Mouse (Mus musculus) limb, embryonic 13.5 days (tissue): ENCODE measurements at regions not wholly inside any gene's neighbourhood (a gene's known extent, or its start where the extent isn't known, plus 50 kb on each side); places are given as distances from the start of the nearest gene placed in this dataset.

Experiments used
- ATAC-seq: fragments of 200-750 bp; cut with Nextera tagmentation; 2 replicates; pipeline ENCODE4 v1.8.0; 2017; ENCODE audit warnings: low read depth, moderate number of reproducible peaks, moderate TSS enrichment; ENCODE audit not compliant: low FRiP score
- H3K27ac ChIP-seq: fragments of 300-500 bp; sonication (generic); 2 replicates; pipeline ENCODE4 v1.5.1; 2015; ENCODE audit warnings: inconsistent platforms, mild to moderate bottlenecking, moderate library complexity
- H3K27me3 ChIP-seq: fragments of 300-500 bp; sonication (generic); 2 replicates; pipeline ENCODE4 v1.6.1; 2015; ENCODE audit warnings: mild to moderate bottlenecking, inconsistent platforms
- H3K36me3 ChIP-seq: fragments of 300-500 bp; sonication (generic); 2 replicates; pipeline ENCODE4 v1.6.1; 2015; ENCODE audit warnings: inconsistent platforms, mild to moderate bottlenecking, moderate library complexity
- H3K4me1 ChIP-seq: fragments of 300-500 bp; sonication (generic); 2 replicates; pipeline ENCODE4 v1.6.1; 2015; ENCODE audit warnings: inconsistent platforms
- H3K4me2 ChIP-seq: fragments of 300-500 bp; sonication (generic); replicated peaks from 2 replicates; pipeline ENCODE4 v1.6.1; 2015; ENCODE audit warnings: inconsistent platforms, mild to moderate bottlenecking, moderate library complexity
- H3K4me3 ChIP-seq: fragments of 300-500 bp; sonication (generic); 2 replicates; pipeline ENCODE4 v1.5.1; 2015; ENCODE audit warnings: moderate library complexity, mild to moderate bottlenecking, inconsistent platforms
- H3K9ac ChIP-seq: fragments of 300-500 bp; sonication (generic); 2 replicates; pipeline ENCODE4 v1.6.1; 2015; ENCODE audit warnings: mild to moderate bottlenecking, inconsistent platforms
- H3K9me3 ChIP-seq: fragments of 300-500 bp; sonication (generic); 2 replicates; pipeline ENCODE4 v1.6.1; 2016; ENCODE audit warnings: inconsistent platforms
- WGBS: fragments of 180-500 bp; shearing (Covaris S2); methylation state at CpG from one replicate; pipeline ENCODE4 v1.1.7; 2015; 5-methylcytosine and 5-hydroxymethylcytosine counted together

DNA sequence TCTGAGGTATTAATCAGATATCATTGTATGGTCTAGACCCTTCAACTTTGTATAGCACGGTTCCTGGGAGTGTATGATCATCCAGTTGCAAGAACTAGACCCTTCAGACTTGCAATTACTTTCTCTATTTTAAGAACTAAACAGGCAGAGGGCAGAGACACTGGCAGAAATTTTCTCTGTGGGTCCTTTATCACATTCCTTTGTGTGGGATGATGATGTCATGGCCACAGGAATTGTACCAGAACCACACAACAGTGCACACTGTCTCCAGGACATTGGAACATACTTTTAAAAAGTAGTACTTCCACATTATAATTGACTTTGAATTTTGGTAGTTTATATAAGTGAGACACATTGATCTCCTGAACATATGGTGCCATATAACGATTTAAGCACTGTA lies 674.2 kb downstream of the Rfpl4b start:
- Histone ChIP-seq H3K4me3 (no peak overlapping the region), H3K9ac (no peak overlapping the region), H3K4me1 (no peaks in the 10 kb centered on the region), H3K27me3 (no peaks in the 10 kb centered on the region), H3K4me2 (no peak overlapping the region), H3K9me3 (no peaks in the 10 kb centered on the region), H3K36me3 (no peaks in the 10 kb centered on the region), H3K27ac (no peak overlapping the region)
- no peak for ATAC-seq
- 81% methylated on average over 2 of the region's 2 CpGs for WGBS

GRCm38 (mm10) chr10:38139196-38139595 lies 682.4 kb downstream of the Rfpl4b start:
- Histone ChIP-seq H3K36me3 (no peaks in the 10 kb centered on the region), H3K9me3 (no peaks in the 10 kb centered on the region), H3K4me1 (no peaks in the 10 kb centered on the region), H3K9ac (no peak overlapping the region), H3K4me3 (no peak overlapping the region), H3K4me2 (no peak overlapping the region), H3K27me3 (no peaks in the 10 kb centered on the region), H3K27ac (no peak overlapping the region)
- no peak for ATAC-seq

- H3K27me3 ChIP-seq = no peaks in the 10 kb centered on the region
- WGBS = 20% methylated on average over 3 of the region's 3 CpGs
- no peaks in the 10 kb centered on the region for H3K9me3 ChIP-seq
- ATAC-seq = peak; percentile 93
- H3K27ac ChIP-seq = peak overlapping the region; percentile 52; the same call in 1 of the 2 replicates
- H3K4me1 ChIP-seq = 0 out of 2 replicates have a peak, but pooled peaks cover 6% of the 10 kb centered on the region
- peak overlapping the region; percentile 25; the same call in 1 of the 2 replicates for H3K4me2 ChIP-seq
- H3K9ac ChIP-seq = no peak overlapping the region
- H3K4me3 ChIP-seq = no peak overlapping the region
- H3K36me3 ChIP-seq = no peaks in the 10 kb centered on the region
These were observed 699.5 kb downstream of the Rfpl4b start for GRCm38 (mm10) chr10:38121911-38122573.

GRCm38 (mm10) chr10:38118601-38119000 lies 703.0 kb downstream of the Rfpl4b start:
- 0 out of 2 replicates have a peak, but pooled peaks have one; percentile 20 for ATAC-seq
- no peak overlapping the region for H3K4me2 ChIP-seq
- 0 out of 2 replicates have a peak, but pooled peaks cover 6% of the 10 kb centered on the region for H3K4me1 ChIP-seq
- H3K9me3 ChIP-seq = no peaks in the 10 kb centered on the region
- no peaks in the 10 kb centered on the region for H3K27me3 ChIP-seq
- no peak overlapping the region for H3K27ac ChIP-seq
- 39% methylated on average over 1 of the region's 1 CpGs for WGBS
- H3K4me3 ChIP-seq = no peak overlapping the region
- H3K9ac ChIP-seq = no peak overlapping the region
- no peaks in the 10 kb centered on the region for H3K36me3 ChIP-seq

- no peak overlapping the region for H3K4me2 ChIP-seq
- no peaks in the 10 kb centered on the region for H3K36me3 ChIP-seq
- H3K4me1 ChIP-seq = no peaks in the 10 kb centered on the region
- no peak overlapping the region for H3K27ac ChIP-seq
- ATAC-seq = no peak
- no peak overlapping the region for H3K4me3 ChIP-seq
- no peaks in the 10 kb centered on the region for H3K9me3 ChIP-seq
- no peaks in the 10 kb centered on the region for H3K27me3 ChIP-seq
- H3K9ac ChIP-seq = no peak overlapping the region
- 49% methylated on average over 1 of the region's 1 CpGs for WGBS
These were observed 705.1 kb downstream of the Rfpl4b start for GRCm38 (mm10) chr10:38116516-38116915.

GRCm38 (mm10) chr10:38114194-38114593 lies 707.4 kb downstream of the Rfpl4b start:
- H3K27ac ChIP-seq = no peak overlapping the region
- H3K27me3 ChIP-seq = no peaks in the 10 kb centered on the region
- no peak overlapping the region for H3K4me3 ChIP-seq
- H3K9me3 ChIP-seq = no peaks in the 10 kb centered on the region
- 75% methylated on average over 2 of the region's 2 CpGs for WGBS
- H3K36me3 ChIP-seq = no peaks in the 10 kb centered on the region
- H3K4me1 ChIP-seq = no peaks in the 10 kb centered on the region
- no peak overlapping the region for H3K4me2 ChIP-seq
- H3K9ac ChIP-seq = no peak overlapping the region
- no peak for ATAC-seq

GRCm38 (mm10) chr10:38108591-38108990 lies 713.0 kb downstream of the Rfpl4b start:
- Histone ChIP-seq H3K27me3 (no peaks in the 10 kb centered on the region), H3K4me3 (no peak overlapping the region), H3K27ac (no peak overlapping the region), H3K36me3 (no peaks in the 10 kb centered on the region), H3K9me3 (no peaks in the 10 kb centered on the region), H3K4me2 (no peak overlapping the region), H3K4me1 (no peaks in the 10 kb centered on the region), H3K9ac (no peak overlapping the region)
- no peak for ATAC-seq
- WGBS = 89% methylated on average over 6 of the region's 6 CpGs

DNA sequence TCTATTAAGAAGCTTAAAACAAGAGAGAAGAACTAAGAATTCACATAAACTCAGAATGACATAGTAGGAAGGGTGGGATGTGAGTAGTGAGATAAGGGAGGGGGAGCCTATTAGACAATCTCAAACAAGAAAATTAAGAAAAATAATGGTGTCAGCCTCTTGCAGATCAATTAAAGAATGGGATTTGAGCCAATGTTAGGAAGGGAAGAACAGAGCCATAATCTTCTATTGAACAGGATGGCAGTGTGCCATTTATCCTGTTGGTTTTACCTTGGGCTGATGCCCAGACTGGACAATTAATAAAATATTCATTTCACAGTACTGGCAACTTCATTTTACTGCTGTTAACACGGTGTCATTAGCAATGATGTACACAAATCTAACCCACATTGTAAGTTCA lies 718.0 kb downstream of the Rfpl4b start:
- H3K36me3 ChIP-seq = no peaks in the 10 kb centered on the region
- H3K27me3 ChIP-seq = no peaks in the 10 kb centered on the region
- ATAC-seq = no peak
- 65% methylated on average over 1 of the region's 1 CpGs for WGBS
- H3K4me3 ChIP-seq = no peak overlapping the region
- no peaks in the 10 kb centered on the region for H3K9me3 ChIP-seq
- no peak overlapping the region for H3K4me2 ChIP-seq
- H3K9ac ChIP-seq = no peak overlapping the region
- H3K4me1 ChIP-seq = no peaks in the 10 kb centered on the region
- no peak overlapping the region for H3K27ac ChIP-seq

DNA sequence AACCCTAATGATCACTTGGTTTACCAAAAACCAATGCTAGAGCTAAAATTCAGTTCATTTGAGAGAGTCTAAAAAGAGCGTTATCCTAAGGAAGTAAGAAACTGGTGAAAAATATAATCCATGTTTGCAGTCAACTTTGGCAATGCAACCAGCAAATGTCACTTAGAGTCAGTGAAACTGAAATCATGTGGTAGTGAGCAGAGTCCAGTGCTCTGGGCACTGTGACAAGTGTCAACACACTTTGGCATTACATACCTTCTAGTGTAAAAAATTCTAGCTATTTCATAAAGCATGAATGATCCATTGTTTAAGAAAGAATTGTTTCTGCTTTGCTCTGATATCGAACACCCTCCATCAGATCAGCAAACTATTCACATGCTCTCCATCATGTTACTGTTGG lies 743.1 kb downstream of the Rfpl4b start:
- no peak for ATAC-seq
- Histone ChIP-seq H3K4me3 (no peak overlapping the region), H3K36me3 (no peaks in the 10 kb centered on the region), H3K4me1 (no peaks in the 10 kb centered on the region), H3K27me3 (no peaks in the 10 kb centered on the region), H3K4me2 (no peak overlapping the region), H3K27ac (no peak overlapping the region), H3K9ac (no peak overlapping the region), H3K9me3 (no peaks in the 10 kb centered on the region)
- WGBS = 83% methylated on average over 2 of the region's 2 CpGs

DNA sequence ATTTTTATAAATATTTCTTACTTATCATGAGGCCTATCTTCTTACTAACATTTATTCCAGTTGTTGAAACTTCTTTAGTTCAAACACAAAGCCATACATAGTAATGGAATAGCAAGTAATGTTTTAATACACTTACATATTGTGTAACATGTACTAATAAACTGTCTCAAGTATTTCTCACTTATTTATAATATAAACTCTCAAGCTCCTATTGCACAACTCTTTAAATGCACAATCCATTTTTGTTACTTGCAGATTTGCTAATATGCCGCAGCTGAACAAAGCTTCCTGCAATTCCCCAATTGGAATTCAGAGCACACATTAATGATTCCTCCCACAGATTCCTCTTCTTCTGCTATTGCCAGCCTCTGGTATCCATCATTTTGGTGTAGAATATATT lies 749.2 kb downstream of the Rfpl4b start:
- Histone ChIP-seq H3K27me3 (no peaks in the 10 kb centered on the region), H3K27ac (no peak overlapping the region), H3K36me3 (no peaks in the 10 kb centered on the region), H3K4me2 (no peak overlapping the region), H3K4me1 (no peaks in the 10 kb centered on the region), H3K4me3 (no peak overlapping the region), H3K9me3 (no peaks in the 10 kb centered on the region), H3K9ac (no peak overlapping the region)
- 87% methylated on average over 1 of the region's 1 CpGs for WGBS
- ATAC-seq = no peak

DNA sequence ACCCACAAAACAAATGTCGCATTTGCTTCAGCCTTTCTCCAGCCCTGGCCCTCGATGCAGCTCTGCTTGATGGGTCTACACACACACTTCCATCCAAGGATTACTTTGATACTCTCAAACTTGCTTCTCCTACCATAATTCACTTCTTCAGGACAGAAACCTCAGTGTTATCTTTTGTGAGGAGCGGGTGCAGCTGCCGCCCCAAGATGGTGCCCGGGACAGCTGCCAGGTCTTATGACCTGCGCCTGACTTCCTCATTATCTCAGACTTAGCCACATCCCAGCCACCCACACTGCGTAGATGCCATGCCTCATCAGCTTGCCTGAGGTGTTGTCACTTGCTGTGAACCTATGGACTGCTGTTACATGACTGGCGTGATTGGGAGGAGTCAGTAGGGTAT lies 762.5 kb downstream of the Rfpl4b start:
- ATAC-seq = no peak
- no peak overlapping the region for H3K4me3 ChIP-seq
- no peak overlapping the region for H3K9ac ChIP-seq
- H3K27me3 ChIP-seq = no peaks in the 10 kb centered on the region
- no peak overlapping the region for H3K4me2 ChIP-seq
- H3K9me3 ChIP-seq = peaks cover 18% of the 10 kb centered on the region
- no peaks in the 10 kb centered on the region for H3K4me1 ChIP-seq
- no peaks in the 10 kb centered on the region for H3K36me3 ChIP-seq
- WGBS = 84% methylated on average over 8 of the region's 8 CpGs
- H3K27ac ChIP-seq = no peak overlapping the region

DNA sequence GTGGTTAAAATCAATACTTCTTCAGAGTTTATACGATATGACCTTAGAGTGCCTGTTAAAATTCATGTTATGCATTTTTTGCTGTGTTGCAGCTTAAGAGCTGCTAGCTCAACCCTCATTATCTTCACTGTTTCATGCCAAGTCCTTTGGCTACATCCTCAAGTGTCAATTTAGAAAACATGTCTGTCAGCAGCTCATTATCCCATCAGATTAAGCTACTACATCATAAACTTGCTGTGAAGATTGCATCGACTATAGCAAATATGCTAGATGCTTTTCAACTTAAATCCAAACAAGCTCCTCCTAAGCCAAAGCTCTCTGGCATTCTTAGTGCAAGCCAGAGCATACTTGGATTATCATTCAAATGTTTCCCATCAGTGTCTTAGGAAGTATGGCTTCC lies 811.1 kb downstream of the Rfpl4b start:
- ATAC-seq = no peak
- H3K4me2 ChIP-seq = no peak overlapping the region
- H3K9ac ChIP-seq = no peak overlapping the region
- 65% methylated on average over 2 of the region's 2 CpGs for WGBS
- no peak overlapping the region for H3K27ac ChIP-seq
- H3K9me3 ChIP-seq = no peaks in the 10 kb centered on the region
- no peaks in the 10 kb centered on the region for H3K36me3 ChIP-seq
- no peaks in the 10 kb centered on the region for H3K4me1 ChIP-seq
- no peak overlapping the region for H3K4me3 ChIP-seq
- no peaks in the 10 kb centered on the region for H3K27me3 ChIP-seq

DNA sequence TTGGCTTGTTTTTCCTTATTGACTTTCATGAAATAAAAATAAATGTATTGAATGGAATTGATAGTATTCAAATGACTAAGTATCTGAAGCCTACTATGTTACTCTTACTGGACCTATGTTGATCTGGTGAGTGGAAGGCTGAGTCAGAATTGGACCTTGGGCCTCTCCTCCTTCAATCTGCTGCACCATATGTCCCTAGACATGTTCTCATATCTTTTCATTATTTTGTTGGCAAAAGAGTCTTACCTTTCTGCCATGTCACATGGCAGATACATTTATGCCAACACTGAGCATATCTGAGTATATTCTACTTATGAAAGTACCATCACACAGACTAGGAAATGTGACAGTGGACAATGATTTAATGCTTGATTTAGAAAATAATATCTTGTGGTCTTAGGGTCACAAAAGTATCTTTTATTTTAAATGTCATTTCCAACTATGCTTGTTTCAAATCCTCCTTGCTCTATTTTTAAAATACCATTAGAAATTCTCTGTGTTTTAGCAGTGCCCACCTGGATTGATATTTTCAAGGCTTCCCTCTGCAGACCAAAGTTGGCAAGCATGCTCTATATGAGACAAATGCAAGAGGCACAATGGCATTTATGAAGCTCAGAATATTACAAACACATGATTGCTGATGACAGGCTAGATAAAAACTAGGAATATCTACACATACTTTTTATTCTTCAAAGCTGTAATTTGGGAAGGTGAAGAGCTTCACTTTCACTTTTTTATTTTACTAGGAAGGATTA lies 825.7 kb downstream of the Rfpl4b start:
- Histone ChIP-seq H3K9me3 (no peaks in the 10 kb centered on the region), H3K27me3 (no peaks in the 10 kb centered on the region), H3K4me2 (no peak overlapping the region), H3K4me1 (no peaks in the 10 kb centered on the region), H3K36me3 (no peaks in the 10 kb centered on the region), H3K4me3 (no peak overlapping the region), H3K27ac (no peak overlapping the region), H3K9ac (no peak overlapping the region)
- ATAC-seq = no peak
